Mouse (Mus musculus) E14TG2a.4 (cell line): ENCODE measurements around the gene Spata21.

Experiments
- CTCF ChIP-seq: conservative IDR thresholded peaks from 2 replicates; pipeline ENCODE4 v1.5.1; 2014; ENCODE audit warnings: low read length
- NANOG ChIP-seq: IDR thresholded peaks from 2 replicates; pipeline ENCODE4 v1.6.1; 2014; ENCODE audit warnings: borderline replicate concordance, low read length, mixed read lengths
- POU5F1 ChIP-seq: IDR thresholded peaks from 2 replicates; pipeline ENCODE4 v1.6.1; 2014; ENCODE audit warnings: low read length, borderline replicate concordance

- no peak for TF ChIP-seq CTCF
- TF ChIP-seq NANOG: no peak
- no peak for TF ChIP-seq POU5F1
Observed at GRCm38 (mm10) chr4:141088033-141088432, at the start of gene Spata21.
